Mouse (Mus musculus): ENCODE results near the gene Rasgef1a. TPM values are rescaled to one million over a fixed set of nuclear protein-coding genes. Genes with fewer than 3 reads are reported as not detected.

Gene Rasgef1a
- polyA plus RNA-seq, 1 experiment from 2014 or later: 0.15 TPM

DNA sequence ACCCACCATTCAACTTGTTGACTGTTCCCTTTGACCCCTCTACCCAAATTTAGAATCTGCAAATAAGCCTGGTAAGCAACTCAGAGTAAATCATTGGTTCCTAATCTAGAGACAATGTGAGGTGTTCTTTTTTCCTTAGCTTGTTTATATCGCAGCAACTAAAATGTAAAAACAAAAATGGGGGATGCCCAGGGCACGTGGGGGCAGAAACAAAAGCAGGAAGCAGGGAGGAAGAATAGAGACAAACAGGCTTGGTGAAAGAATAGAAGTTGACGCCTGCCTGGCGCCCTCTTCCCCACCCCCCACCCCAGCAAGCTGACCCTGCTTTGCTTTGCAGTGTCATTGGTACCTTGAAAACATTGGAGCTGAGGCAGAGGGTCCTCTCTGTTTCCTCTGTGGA, 33.9 kb downstream of the Rasgef1a start:
- Histone ChIP-seq H3K4me3 (ENCODE audit: low read depth, low read length) (no peak overlapping the region), H3K4me1 (ENCODE audit: control insufficient read depth, insufficient read depth, low read length) (no peaks in the 10 kb centered on the region), H3K27ac (ENCODE audit: low read depth, low read length) (no peak overlapping the region), H3K9me3 (ENCODE audit: control insufficient read depth, low read length) (no peaks in the 10 kb centered on the region), H3K9ac (ENCODE audit: low read length) (no peak overlapping the region), H3K4me2 (no peak overlapping the region), H3K36me3 (ENCODE audit: control insufficient read depth, insufficient read depth, low read length) (no peaks in the 10 kb centered on the region), H3K27me3 (ENCODE audit: control insufficient read depth, insufficient read depth, low read length) (no peaks in the 10 kb centered on the region)
- ATAC-seq (ENCODE audit: low FRiP score) (no peak), DNase-seq (ENCODE audit: low spot score, missing footprints) (no peak)
- WGBS: 37% methylated on average over 4 of the region's 4 CpGs

DNA sequence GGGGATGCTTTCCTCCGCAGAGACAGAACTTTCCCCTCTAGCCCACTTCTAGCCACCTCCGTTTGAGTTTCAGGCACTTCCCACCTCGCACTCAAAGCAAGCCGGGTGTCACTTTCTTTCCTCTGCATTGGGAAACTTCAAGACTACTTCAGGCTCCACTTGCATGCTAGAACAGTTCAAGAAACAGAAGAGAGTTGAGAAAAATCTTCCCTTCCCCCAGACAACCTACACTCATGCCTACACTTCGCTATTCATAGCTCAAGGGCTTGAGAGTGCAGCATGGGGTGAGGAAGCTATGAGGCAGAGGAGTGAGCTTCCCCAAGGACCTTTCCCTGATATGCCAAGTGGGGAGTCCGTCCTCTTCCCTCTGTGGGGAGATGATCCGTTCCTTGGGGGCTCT, 34.7 kb downstream of the Rasgef1a start:
- H3K4me1 ChIP-seq (ENCODE audit: control insufficient read depth, insufficient read depth, low read length): no peaks in the 10 kb centered on the region
- H3K4me2 ChIP-seq: no peak overlapping the region
- no peak overlapping the region for H3K4me3 ChIP-seq (ENCODE audit: low read depth, low read length)
- DNase-seq (ENCODE audit: low spot score, missing footprints) (no peak), ATAC-seq (ENCODE audit: low FRiP score) (no peak)
- no peaks in the 10 kb centered on the region for H3K27me3 ChIP-seq (ENCODE audit: control insufficient read depth, insufficient read depth, low read length)
- H3K9ac ChIP-seq (ENCODE audit: low read length): no peak overlapping the region
- H3K36me3 ChIP-seq (ENCODE audit: control insufficient read depth, insufficient read depth, low read length): no peaks in the 10 kb centered on the region
- WGBS: 69% methylated on average over 7 of the region's 7 CpGs
- no peaks in the 10 kb centered on the region for H3K9me3 ChIP-seq (ENCODE audit: control insufficient read depth, low read length)
- H3K27ac ChIP-seq (ENCODE audit: low read depth, low read length): no peak overlapping the region

DNA sequence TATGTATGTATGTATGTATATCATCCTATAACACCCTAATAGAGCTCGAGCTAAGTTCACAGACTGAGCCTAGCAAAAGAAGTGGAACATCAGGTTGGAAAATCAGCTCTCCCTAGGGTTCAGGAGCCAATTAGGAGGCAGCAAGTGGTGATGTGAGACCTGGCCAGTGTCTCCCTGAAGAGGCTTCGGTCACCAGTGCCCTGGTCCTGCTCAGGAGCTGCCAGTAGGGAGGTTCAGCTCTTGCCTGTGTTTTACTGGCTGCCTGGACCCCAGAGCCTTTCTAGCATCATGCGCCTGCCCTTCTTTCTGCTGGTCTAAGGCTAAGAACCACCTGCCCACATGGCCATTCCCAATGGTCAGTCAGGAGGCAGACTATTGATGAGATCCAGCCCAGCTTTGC, 35.3 kb downstream of the Rasgef1a start:
- H3K27ac ChIP-seq (ENCODE audit: low read depth, low read length): no peak overlapping the region
- no peaks in the 10 kb centered on the region for H3K27me3 ChIP-seq (ENCODE audit: control insufficient read depth, insufficient read depth, low read length)
- no peaks in the 10 kb centered on the region for H3K4me1 ChIP-seq (ENCODE audit: control insufficient read depth, insufficient read depth, low read length)
- no peaks in the 10 kb centered on the region for H3K9me3 ChIP-seq (ENCODE audit: control insufficient read depth, low read length)
- H3K9ac ChIP-seq (ENCODE audit: low read length): no peak overlapping the region
- ATAC-seq (ENCODE audit: low FRiP score) (no peak), DNase-seq (ENCODE audit: low spot score, missing footprints) (no peak)
- H3K36me3 ChIP-seq (ENCODE audit: control insufficient read depth, insufficient read depth, low read length): no peaks in the 10 kb centered on the region
- no peak overlapping the region for H3K4me2 ChIP-seq
- WGBS: 84% methylated on average over 3 of the region's 3 CpGs
- H3K4me3 ChIP-seq (ENCODE audit: low read depth, low read length): no peak overlapping the region

DNA sequence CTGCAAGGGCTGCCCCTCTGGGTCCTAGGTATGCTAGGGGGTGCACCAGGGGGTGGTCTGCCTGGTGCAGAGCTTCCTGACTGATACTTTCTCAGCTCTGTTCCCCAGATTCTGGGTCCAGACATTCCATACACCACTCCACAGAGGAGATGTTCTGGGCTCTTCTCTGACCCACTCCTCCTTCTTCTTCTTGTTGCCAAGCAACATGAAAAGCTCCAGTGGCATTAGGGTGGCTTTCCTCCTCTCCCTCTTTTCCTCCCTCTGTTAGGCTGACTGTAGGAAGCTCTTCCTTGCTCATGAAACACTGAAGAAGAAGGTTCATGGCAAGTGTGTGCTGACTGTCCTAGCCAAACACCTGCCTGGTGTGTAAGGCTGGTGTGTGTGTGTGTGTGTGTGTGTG, 35.7 kb downstream of the Rasgef1a start:
- DNase-seq (ENCODE audit: low spot score, missing footprints) (no peak), ATAC-seq (ENCODE audit: low FRiP score) (no peak)
- Histone ChIP-seq H3K27me3 (ENCODE audit: control insufficient read depth, insufficient read depth, low read length) (no peaks in the 10 kb centered on the region), H3K9me3 (ENCODE audit: control insufficient read depth, low read length) (no peaks in the 10 kb centered on the region), H3K4me1 (ENCODE audit: control insufficient read depth, insufficient read depth, low read length) (no peaks in the 10 kb centered on the region), H3K27ac (ENCODE audit: low read depth, low read length) (no peak overlapping the region), H3K4me3 (ENCODE audit: low read depth, low read length) (no peak overlapping the region), H3K4me2 (no peak overlapping the region), H3K36me3 (ENCODE audit: control insufficient read depth, insufficient read depth, low read length) (no peaks in the 10 kb centered on the region), H3K9ac (ENCODE audit: low read length) (no peak overlapping the region)

DNA sequence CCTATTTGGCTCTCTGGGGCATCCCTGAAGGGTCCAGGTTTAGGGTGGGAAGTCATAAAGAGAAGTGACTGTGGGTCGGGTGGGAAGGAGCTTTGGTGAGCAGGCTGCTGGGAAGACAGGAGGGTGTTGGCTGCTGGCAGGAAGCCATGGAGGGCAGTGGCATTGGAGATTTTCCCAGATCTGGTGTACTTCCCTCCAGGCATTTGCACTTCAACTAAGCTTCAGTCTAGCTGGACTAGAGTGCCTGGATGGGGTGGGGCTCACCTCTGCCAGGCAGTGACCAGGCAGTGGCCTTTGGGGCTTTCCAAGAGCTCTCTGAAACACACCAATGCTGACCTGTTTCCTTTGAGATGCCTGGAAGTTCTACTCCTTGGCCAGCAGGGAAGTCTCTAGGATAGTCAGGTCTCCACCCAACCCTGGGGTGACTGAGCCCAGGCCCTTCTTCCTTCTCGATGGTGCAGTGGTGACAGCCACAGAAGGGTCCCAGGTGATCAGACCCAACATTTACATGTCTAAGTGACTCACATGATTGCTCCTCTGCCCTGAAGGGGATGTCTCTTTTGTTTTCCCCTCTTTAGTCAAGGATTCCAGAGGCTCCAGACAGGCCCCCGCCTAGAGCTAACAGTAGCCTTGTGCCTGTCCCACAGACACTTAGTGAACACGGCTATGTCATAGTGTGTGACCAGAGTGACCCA, 36.7 kb downstream of the Rasgef1a start:
- Histone ChIP-seq H3K27ac (ENCODE audit: low read depth, low read length) (no peak overlapping the region), H3K9me3 (ENCODE audit: control insufficient read depth, low read length) (no peaks in the 10 kb centered on the region), H3K36me3 (ENCODE audit: control insufficient read depth, insufficient read depth, low read length) (no peaks in the 10 kb centered on the region), H3K4me2 (no peak overlapping the region), H3K4me3 (ENCODE audit: low read depth, low read length) (no peak overlapping the region), H3K27me3 (ENCODE audit: control insufficient read depth, insufficient read depth, low read length) (no peaks in the 10 kb centered on the region), H3K4me1 (ENCODE audit: control insufficient read depth, insufficient read depth, low read length) (no peaks in the 10 kb centered on the region), H3K9ac (ENCODE audit: low read length) (no peak overlapping the region)
- ATAC-seq (ENCODE audit: low FRiP score) (no peak), DNase-seq (ENCODE audit: low spot score, missing footprints) (no peak)
- WGBS: 86% methylated on average over 4 of the region's 4 CpGs

DNA sequence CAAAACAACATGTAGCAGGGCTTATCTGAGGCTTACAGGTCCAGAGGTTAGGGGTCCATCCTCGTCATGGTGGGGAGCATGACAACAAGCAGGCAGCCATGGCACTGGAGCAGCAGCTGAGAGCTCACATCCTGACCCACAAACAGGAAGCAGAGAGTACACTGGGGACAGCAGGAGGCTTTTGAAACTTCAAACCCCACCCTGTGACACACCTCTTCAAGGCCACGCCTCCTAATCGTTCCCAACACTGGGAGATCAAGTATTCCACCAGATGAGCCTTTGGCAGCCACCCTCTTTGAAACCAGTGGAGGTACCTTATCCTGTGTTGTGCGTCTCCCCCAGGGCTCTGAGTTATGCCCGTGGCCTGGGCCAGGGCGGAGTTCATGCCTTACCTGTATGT, 38.5 kb downstream of the Rasgef1a start:
- H3K27me3 ChIP-seq (ENCODE audit: control insufficient read depth, insufficient read depth, low read length): no peaks in the 10 kb centered on the region
- H3K9me3 ChIP-seq (ENCODE audit: control insufficient read depth, low read length): no peaks in the 10 kb centered on the region
- no peak overlapping the region for H3K27ac ChIP-seq (ENCODE audit: low read depth, low read length)
- H3K9ac ChIP-seq (ENCODE audit: low read length): no peak overlapping the region
- H3K36me3 ChIP-seq (ENCODE audit: control insufficient read depth, insufficient read depth, low read length): no peaks in the 10 kb centered on the region
- ATAC-seq (ENCODE audit: low FRiP score) (no peak), DNase-seq (ENCODE audit: low spot score, missing footprints) (no peak)
- H3K4me3 ChIP-seq (ENCODE audit: low read depth, low read length): no peak overlapping the region
- H3K4me1 ChIP-seq (ENCODE audit: control insufficient read depth, insufficient read depth, low read length): no peaks in the 10 kb centered on the region
- no peak overlapping the region for H3K4me2 ChIP-seq
- WGBS: 86% methylated on average over 6 of the region's 6 CpGs

DNA sequence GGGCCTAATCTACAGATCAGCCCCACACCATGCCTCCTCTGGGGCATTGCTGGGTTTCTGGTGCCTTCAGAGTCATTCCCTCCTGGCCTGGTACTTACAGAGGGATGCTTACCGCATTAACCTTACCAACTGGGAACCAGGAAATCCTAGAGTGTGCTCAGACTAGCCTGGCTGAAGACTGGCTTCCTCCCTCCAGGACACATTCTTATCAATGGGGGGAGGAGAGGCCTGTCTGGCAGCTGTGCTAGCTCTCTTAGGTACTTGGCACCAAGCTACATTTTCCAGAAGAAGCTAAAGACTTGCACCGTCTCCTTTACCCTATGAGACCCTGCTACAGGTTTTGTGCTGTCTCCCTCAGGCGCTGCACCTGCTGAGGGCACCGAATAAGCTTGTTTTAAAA, 40.2 kb downstream of the Rasgef1a start:
- no peak overlapping the region for H3K4me2 ChIP-seq
- H3K9me3 ChIP-seq (ENCODE audit: control insufficient read depth, low read length): no peaks in the 10 kb centered on the region
- H3K27ac ChIP-seq (ENCODE audit: low read depth, low read length): no peak overlapping the region
- H3K27me3 ChIP-seq (ENCODE audit: control insufficient read depth, insufficient read depth, low read length): no peaks in the 10 kb centered on the region
- no peaks in the 10 kb centered on the region for H3K4me1 ChIP-seq (ENCODE audit: control insufficient read depth, insufficient read depth, low read length)
- DNase-seq (ENCODE audit: low spot score, missing footprints): no peak
- no peak overlapping the region for H3K9ac ChIP-seq (ENCODE audit: low read length)
- no peaks in the 10 kb centered on the region for H3K36me3 ChIP-seq (ENCODE audit: control insufficient read depth, insufficient read depth, low read length)
- ATAC-seq (ENCODE audit: low FRiP score): no peak
- no peak overlapping the region for H3K4me3 ChIP-seq (ENCODE audit: low read depth, low read length)
- WGBS: 90% methylated on average over 4 of the region's 4 CpGs

DNA sequence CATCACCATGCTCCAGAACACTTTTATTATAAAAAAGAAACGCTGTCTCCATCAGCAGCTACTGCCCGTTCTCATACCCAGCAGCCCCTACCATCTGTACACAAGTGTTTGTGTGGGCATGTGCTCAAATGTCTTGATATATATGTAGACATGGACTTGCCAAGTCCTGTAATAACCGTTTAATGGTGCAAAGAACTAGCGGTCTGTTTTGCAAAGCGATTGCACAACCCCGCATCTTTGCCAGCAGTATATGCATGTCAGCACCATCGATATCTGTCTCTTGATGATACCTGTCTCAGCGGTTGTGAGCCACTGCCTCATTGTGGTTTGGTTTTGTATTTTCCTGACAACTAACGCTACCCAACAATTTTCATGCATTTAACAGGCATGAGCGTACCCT, 44.0 kb downstream of the Rasgef1a start:
- Histone ChIP-seq H3K27me3 (ENCODE audit: control insufficient read depth, insufficient read depth, low read length) (no peaks in the 10 kb centered on the region), H3K9me3 (ENCODE audit: control insufficient read depth, low read length) (no peaks in the 10 kb centered on the region), H3K4me3 (ENCODE audit: low read depth, low read length) (no peak overlapping the region), H3K4me1 (ENCODE audit: control insufficient read depth, insufficient read depth, low read length) (no peaks in the 10 kb centered on the region), H3K27ac (ENCODE audit: low read depth, low read length) (no peak overlapping the region), H3K36me3 (ENCODE audit: control insufficient read depth, insufficient read depth, low read length) (no peaks in the 10 kb centered on the region), H3K9ac (ENCODE audit: low read length) (no peak overlapping the region), H3K4me2 (no peak overlapping the region)
- DNase-seq (ENCODE audit: low spot score, missing footprints): no peak
- ATAC-seq (ENCODE audit: low FRiP score): no peak
- 91% methylated on average over 10 of the region's 10 CpGs for WGBS

DNA sequence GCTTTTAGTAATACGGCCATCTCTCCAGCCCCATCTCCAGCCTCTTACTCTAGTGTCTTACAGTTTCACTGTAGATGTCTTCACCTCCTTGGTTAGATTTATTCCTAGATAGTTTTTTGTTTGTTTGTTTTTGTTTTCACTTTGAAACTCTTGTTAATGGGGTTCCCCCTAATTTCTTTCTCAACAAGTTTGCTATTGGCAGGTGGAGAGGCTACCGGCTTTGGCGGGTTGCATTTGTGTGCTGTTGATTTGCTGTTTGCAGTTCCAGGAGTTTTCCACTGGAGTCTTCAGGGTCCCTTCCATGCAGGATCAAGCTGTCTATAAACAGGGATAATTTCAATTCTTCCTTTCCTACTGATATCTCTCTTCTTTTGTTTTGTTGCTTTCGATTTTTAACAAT, 50.0 kb downstream of the Rasgef1a start:
- Histone ChIP-seq H3K36me3 (ENCODE audit: control insufficient read depth, insufficient read depth, low read length) (no peaks in the 10 kb centered on the region), H3K4me1 (ENCODE audit: control insufficient read depth, insufficient read depth, low read length) (peaks cover 8% of the 10 kb centered on the region), H3K27me3 (ENCODE audit: control insufficient read depth, insufficient read depth, low read length) (no peaks in the 10 kb centered on the region; the same call in 1 of the 2 replicates), H3K9ac (ENCODE audit: low read length) (no peak overlapping the region), H3K9me3 (ENCODE audit: control insufficient read depth, low read length) (no peaks in the 10 kb centered on the region), H3K27ac (ENCODE audit: low read depth, low read length) (no peak overlapping the region), H3K4me3 (ENCODE audit: low read depth, low read length) (no peak overlapping the region), H3K4me2 (no peak overlapping the region)
- ATAC-seq (ENCODE audit: low FRiP score) (no peak), DNase-seq (ENCODE audit: low spot score, missing footprints) (peak; percentile 60)
- 89% methylated on average over 4 of the region's 4 CpGs for WGBS

Data from midbrain, embryonic 11.5 days (tissue).